ENCODE assay signal across 21 mouse cellular contexts in genomic region chr1:81671725-81672124, GRCm38 (mm10).
DNase-seq lines count a peak whose midpoint lies in the region; ATAC-seq and TF ChIP-seq lines count a peak whose summit lies in the region.
"Had no signal": no experiment of that assay in that cellular context is flagged by ENCODE, and none has a peak within 500 bp of the region (broad histone marks: within the 10 kb centered on the region; RNA-seq: fewer than 3 reads in every experiment).

No protein-coding gene starts in this region.

- no peak overlapping the region for H3K4me2 ChIP-seq in midbrain, embryonic 11.5 days
- no peak overlapping the region for H3K4me2 ChIP-seq in midbrain, embryonic 14.5 days (ENCODE audit: low read length)
- no peak overlapping the region for H3K4me2 ChIP-seq in heart, embryonic 11.5 days
- H3K4me2 ChIP-seq: embryonic facial prominence, embryonic 13.5 days; embryonic facial prominence, embryonic 15.5 days; forebrain, embryonic 12.5 days had no signal

- H3K79me2 ChIP-seq in C2C12 (ENCODE audit: control insufficient read depth, insufficient read depth) = no peaks in the 10 kb centered on the region

- no peaks in the 10 kb centered on the region for H3K36me3 ChIP-seq in midbrain, embryonic 11.5 days (ENCODE audit: control insufficient read depth, insufficient read depth, low read length)
- no peaks in the 10 kb centered on the region for H3K36me3 ChIP-seq in midbrain, embryonic 14.5 days (ENCODE audit: control insufficient read depth, insufficient read depth, low read length)
- H3K36me3 ChIP-seq in C2C12 (ENCODE audit: control insufficient read depth, insufficient read depth) = no peaks in the 10 kb centered on the region
- no peaks in the 10 kb centered on the region for H3K36me3 ChIP-seq in heart, embryonic 11.5 days (ENCODE audit: control insufficient read depth, insufficient read depth, low read length)
- H3K36me3 ChIP-seq: embryonic facial prominence, embryonic 13.5 days; embryonic facial prominence, embryonic 15.5 days; forebrain, embryonic 10.5 days; forebrain, embryonic 12.5 days had no signal

- no peak for TF ChIP-seq CTCF in C2C12 (IDR thresholded peaks at IDR 0.05; ENCODE audit: control insufficient read depth, insufficient read depth, insufficient read length)

- no peaks in the 10 kb centered on the region for H3K79me3 ChIP-seq in C2C12 (ENCODE audit: low read depth)

- H3K27ac ChIP-seq in midbrain, embryonic 11.5 days (ENCODE audit: low read depth, low read length) = no peak overlapping the region
- no peak overlapping the region for H3K27ac ChIP-seq in midbrain, embryonic 14.5 days (replicated peaks; ENCODE audit: low read depth, low read length)
- no peak overlapping the region for H3K27ac ChIP-seq in heart, embryonic 11.5 days (ENCODE audit: low read depth, low read length)
- H3K27ac ChIP-seq: embryonic facial prominence, embryonic 13.5 days; embryonic facial prominence, embryonic 15.5 days; forebrain, embryonic 10.5 days; forebrain, embryonic 12.5 days had no signal

- H3K4me1 ChIP-seq in midbrain, embryonic 11.5 days (ENCODE audit: control insufficient read depth, insufficient read depth, low read length) = no peaks in the 10 kb centered on the region
- no peaks in the 10 kb centered on the region for H3K4me1 ChIP-seq in midbrain, embryonic 14.5 days (ENCODE audit: control insufficient read depth, insufficient read depth, low read length)
- no peaks in the 10 kb centered on the region for H3K4me1 ChIP-seq in heart, embryonic 11.5 days (ENCODE audit: control insufficient read depth, insufficient read depth, low read length)
- H3K4me1 ChIP-seq: embryonic facial prominence, embryonic 13.5 days; embryonic facial prominence, embryonic 15.5 days; forebrain, embryonic 12.5 days had no signal

- ATAC-seq in midbrain, embryonic 11.5 days (ENCODE audit: low FRiP score) = no peak
- no peak for ATAC-seq in midbrain, embryonic 14.5 days (ENCODE audit: low FRiP score, low TSS enrichment)
- no peak for ATAC-seq in heart, embryonic 11.5 days (replicated peaks; ENCODE audit: insufficient number of reproducible peaks, low FRiP score, low TSS enrichment)
- ATAC-seq: forebrain, embryonic 14.5 days; forebrain, embryonic 16.5 days had no signal

- peak; percentile 39 for DNase-seq in midbrain, embryonic 11.5 days (ENCODE audit: low spot score, missing footprints)
- DNase-seq in midbrain, embryonic 14.5 days = no peak
- peak; percentile 64 for DNase-seq in fat pad, adult 2 months (ENCODE audit: extremely low read depth, low read depth, low spot score)
- no peak for DNase-seq in left cerebral cortex, postnatal 25 days (ENCODE audit: low spot score in 2 of 2)
- DNase-seq in gastrocnemius, postnatal 36 days = no peak
- DNase-seq: adrenal gland, postnatal 10 days; adrenal gland, postnatal 36 days; B cell, adult 2 months; cerebellum, adult 11-12 months; cerebellum, adult 2 months; cerebellum, adult 9-10 months; cerebellum, postnatal 10 days; cerebellum, postnatal 25 days had no signal

- intact Hi-C loops in left cerebral cortex, postnatal 25 days (cut with DNase I) = no loop called here
- intact Hi-C loops in gastrocnemius, postnatal 36 days (cut with DNase I) = no loop called here

- H3K27me3 ChIP-seq in midbrain, embryonic 11.5 days (ENCODE audit: control insufficient read depth, insufficient read depth, low read length) = no peaks in the 10 kb centered on the region
- no peaks in the 10 kb centered on the region for H3K27me3 ChIP-seq in midbrain, embryonic 14.5 days (ENCODE audit: control insufficient read depth, insufficient read depth, low read length)
- no peaks in the 10 kb centered on the region for H3K27me3 ChIP-seq in C2C12 (ENCODE audit: control insufficient read depth, insufficient read depth, insufficient read length)
- no peaks in the 10 kb centered on the region for H3K27me3 ChIP-seq in heart, embryonic 11.5 days (ENCODE audit: control insufficient read depth, insufficient read depth, low read length)
- H3K27me3 ChIP-seq: embryonic facial prominence, embryonic 13.5 days; embryonic facial prominence, embryonic 15.5 days; forebrain, embryonic 12.5 days had no signal

- WGBS in midbrain, embryonic 11.5 days = 83% methylated on average over 3 of the region's 3 CpGs
- 92% methylated on average over 3 of the region's 3 CpGs for WGBS in midbrain, embryonic 14.5 days
- WGBS in heart, embryonic 11.5 days (ENCODE audit: insufficient replicate concordance) = 76% methylated on average over 3 of the region's 3 CpGs

- H3K4me3 ChIP-seq in midbrain, embryonic 11.5 days (ENCODE audit: low read depth, low read length) = no peak overlapping the region
- no peak overlapping the region for H3K4me3 ChIP-seq in midbrain, embryonic 14.5 days (replicated peaks; ENCODE audit: low read depth, low read length)
- H3K4me3 ChIP-seq in C2C12 (ENCODE audit: insufficient read depth, poor library complexity, severe bottlenecking) = no peak overlapping the region
- H3K4me3 ChIP-seq in heart, embryonic 11.5 days (ENCODE audit: low read depth, low read length) = no peak overlapping the region
- H3K4me3 ChIP-seq: embryonic facial prominence, embryonic 13.5 days; embryonic facial prominence, embryonic 15.5 days; forebrain, embryonic 10.5 days; forebrain, embryonic 12.5 days had no signal

- no peaks in the 10 kb centered on the region for H3K9me3 ChIP-seq in midbrain, embryonic 11.5 days (ENCODE audit: control insufficient read depth, low read length)
- no peaks in the 10 kb centered on the region for H3K9me3 ChIP-seq in midbrain, embryonic 14.5 days (ENCODE audit: control insufficient read depth, low read length)
- H3K9me3 ChIP-seq in heart, embryonic 11.5 days (replicated peaks; ENCODE audit: control insufficient read depth, low read length) = no peaks in the 10 kb centered on the region
- H3K9me3 ChIP-seq: embryonic facial prominence, embryonic 13.5 days; embryonic facial prominence, embryonic 15.5 days; forebrain, embryonic 10.5 days; forebrain, embryonic 12.5 days had no signal

- H3ac ChIP-seq in C2C12 (ENCODE audit: control insufficient read depth, insufficient read length, low read depth) = no peak overlapping the region

- no peak overlapping the region for H3K9ac ChIP-seq in midbrain, embryonic 11.5 days (ENCODE audit: low read length)
- no peak overlapping the region for H3K9ac ChIP-seq in midbrain, embryonic 14.5 days (replicated peaks; ENCODE audit: low read length)
- H3K9ac ChIP-seq in heart, embryonic 11.5 days (ENCODE audit: low read depth, low read length) = no peak overlapping the region
- H3K9ac ChIP-seq: embryonic facial prominence, embryonic 13.5 days; embryonic facial prominence, embryonic 15.5 days; forebrain, embryonic 12.5 days had no signal

TF ChIP-seq in C2C12, 6 proteins besides CTCF, POLR2A, EP300 and RAD21:
- no peak for TF ChIP-seq MYOG (IDR thresholded peaks at IDR 0.05; ENCODE audit: control insufficient read depth, extremely low read depth, insufficient read length)
- peak; percentile 88 for TF ChIP-seq MYOD1 (IDR thresholded peaks at IDR 0.05; ENCODE audit: control insufficient read depth, insufficient read length, low read depth)
- peak; percentile 5 for TF ChIP-seq FOSL1 (IDR thresholded peaks at IDR 0.05; ENCODE audit: insufficient read depth, low read length, poor library complexity, severe bottlenecking)

Comparison
In these comparisons a context has a peak if more than half of its experiments do, and no peak if none do; other contexts are left out.
1. DNase-seq: peak in midbrain, embryonic 11.5 days (single experiment) and fat pad, adult 2 months (single experiment); none in midbrain, embryonic 14.5 days (single experiment), left cerebral cortex, postnatal 25 days (0 of 2) and gastrocnemius, postnatal 36 days (0 of 2).